Mouse (Mus musculus) C2C12 (cell line): Measurements from ENCODE around the gene Mdk. TPM values are rescaled to one million over a fixed set of nuclear protein-coding genes. Genes with fewer than 3 reads are reported as not detected.

Experiments used
- H3K27me3 ChIP-seq: one replicate; pipeline ENCODE4 v1.6.1; 2011; ENCODE audit not compliant: control insufficient read depth, insufficient read depth, insufficient read length
- H3K36me3 ChIP-seq: one replicate; pipeline ENCODE4 v1.6.1; 2011; ENCODE audit not compliant: control insufficient read depth, insufficient read depth
- H3K4me3 ChIP-seq: one replicate; pipeline ENCODE4 v1.5.1; 2011; ENCODE audit warnings: mild to moderate bottlenecking, control low read depth; ENCODE audit not compliant: poor library complexity, insufficient read depth, severe bottlenecking
- H3K79me2 ChIP-seq: one replicate; pipeline ENCODE4 v1.6.1; 2011; ENCODE audit not compliant: control insufficient read depth, insufficient read depth
- H3K79me3 ChIP-seq: one replicate; pipeline ENCODE4 v1.6.1; 2011; ENCODE audit warnings: low read depth, control low read depth
- H3ac ChIP-seq: one replicate; pipeline ENCODE3; 2011; ENCODE audit warnings: low read depth; ENCODE audit not compliant: control insufficient read depth, insufficient read length
- CEBPB ChIP-seq: IDR thresholded peaks from one replicate; pipeline ENCODE4 v1.6.1; 2011; ENCODE audit warnings: low read depth, mild to moderate bottlenecking, control low read depth, moderate library complexity
- CTCF ChIP-seq: IDR thresholded peaks from one replicate; pipeline ENCODE4 v1.5.1; 2011; ENCODE audit not compliant: control insufficient read depth, insufficient read depth, insufficient read length
- FOSL1 ChIP-seq: IDR thresholded peaks from one replicate; pipeline ENCODE4 v1.8.0; 2011; ENCODE audit warnings: mild to moderate bottlenecking, low read length; ENCODE audit not compliant: poor library complexity, insufficient read depth, severe bottlenecking
- MAX ChIP-seq: IDR thresholded peaks from one replicate; pipeline ENCODE4 v1.6.1; 2011; ENCODE audit warnings: mild to moderate bottlenecking, control low read depth
- MYOD1 ChIP-seq: IDR thresholded peaks from one replicate; pipeline ENCODE4 v1.6.1; 2011; ENCODE audit warnings: low read depth; ENCODE audit not compliant: control insufficient read depth, insufficient read length
- MYOG ChIP-seq: IDR thresholded peaks from one replicate; pipeline ENCODE4 v1.6.1; 2011; ENCODE audit not compliant: control insufficient read depth, insufficient read length; ENCODE audit errors: extremely low read depth
- USF1 ChIP-seq: IDR thresholded peaks from one replicate; pipeline ENCODE4 v1.6.1; 2011; ENCODE audit warnings: low read depth, mild to moderate bottlenecking, control low read depth, moderate library complexity
- long read RNA-seq, 2 experiments: library from polyadenylated mRNA; unstranded; transcript quantifications; one replicate each; pipeline ENCODE4 v2.0.0; 2019 to 2020
- polyA plus RNA-seq: library from polyadenylated mRNA; unstranded; fragments of >200 nt; fragmentation: generic; extraction: Trizol; gene quantifications from one replicate; pipeline ENCODE4 v1.2.1, GENCODE M21; 2012; ENCODE audit warnings: missing spikeins

Mdk gene
- polyA plus RNA-seq = 0.33 TPM
- long read RNA-seq, experiment 1 = 0 reads
- long read RNA-seq, experiment 2 = 0 reads

GRCm38 (mm10) chr2:91932160-91932711, at the start of gene Mdk:
Mdk (minus strand) TSS chr2:91932297.
- Histone ChIP-seq H3K27me3 (no peaks in the 10 kb centered on the region), H3K79me2 (no peaks in the 10 kb centered on the region), H3K79me3 (no peaks in the 10 kb centered on the region), H3K4me3 (no peak within 1 kb of the TSS), H3ac (no peak within 1 kb of the TSS), H3K36me3 (peaks cover 33% of the 10 kb centered on the region)
- TF ChIP-seq USF1 (no peak), CEBPB (no peak), MAX (no peak), MYOD1 (no peak)

GRCm38 (mm10) chr2:91980830-91981229, 48.7 kb upstream of the Mdk start:
- Histone ChIP-seq H3K36me3 (peaks cover 32% of the 10 kb centered on the region), H3K79me3 (no peaks in the 10 kb centered on the region), H3K27me3 (peaks cover 15% of the 10 kb centered on the region), H3K4me3 (no peak overlapping the region), H3ac (no peak overlapping the region), H3K79me2 (no peaks in the 10 kb centered on the region)
- TF ChIP-seq USF1 (no peak), MAX (no peak), MYOG (no peak), MYOD1 (no peak), CEBPB (no peak), CTCF (no peak), FOSL1 (no peak)

GRCm38 (mm10) chr2:91980245-91980644, 48.1 kb upstream of the Mdk start:
- Histone ChIP-seq H3ac (no peak overlapping the region), H3K27me3 (peaks cover 21% of the 10 kb centered on the region), H3K36me3 (peaks cover 28% of the 10 kb centered on the region), H3K4me3 (no peak overlapping the region), H3K79me3 (no peaks in the 10 kb centered on the region), H3K79me2 (no peaks in the 10 kb centered on the region)
- TF ChIP-seq FOSL1 = no peak
- no peak for TF ChIP-seq USF1
- no peak for TF ChIP-seq MYOD1
- no peak for TF ChIP-seq MAX
- no peak for TF ChIP-seq CTCF
- TF ChIP-seq CEBPB = no peak
- no peak for TF ChIP-seq MYOG

GRCm38 (mm10) chr2:91978547-91978946, 46.5 kb upstream of the Mdk start:
- Histone ChIP-seq H3K79me2 (no peaks in the 10 kb centered on the region), H3K4me3 (no peak overlapping the region), H3ac (no peak overlapping the region), H3K27me3 (peaks cover 29% of the 10 kb centered on the region), H3K79me3 (no peaks in the 10 kb centered on the region), H3K36me3 (peaks cover 17% of the 10 kb centered on the region)
- no peak for TF ChIP-seq USF1
- TF ChIP-seq CTCF = no peak
- no peak for TF ChIP-seq CEBPB

- peaks cover 11% of the 10 kb centered on the region for H3K36me3 ChIP-seq
- H3K79me3 ChIP-seq = no peaks in the 10 kb centered on the region
- peaks cover 29% of the 10 kb centered on the region for H3K27me3 ChIP-seq
- TF ChIP-seq MAX = no peak
- no peak for TF ChIP-seq FOSL1
- no peak for TF ChIP-seq USF1
- no peak for TF ChIP-seq MYOD1
- TF ChIP-seq CEBPB = no peak
- TF ChIP-seq MYOG = no peak
- no peak for TF ChIP-seq CTCF
- no peaks in the 10 kb centered on the region for H3K79me2 ChIP-seq
- H3ac ChIP-seq = no peak overlapping the region
- no peak overlapping the region for H3K4me3 ChIP-seq
Observed at GRCm38 (mm10) chr2:91977960-91978359, 45.9 kb upstream of the Mdk start.
